Mouse (Mus musculus): ENCODE results near the gene Rasgrp1.

Gene Rasgrp1

DNA sequence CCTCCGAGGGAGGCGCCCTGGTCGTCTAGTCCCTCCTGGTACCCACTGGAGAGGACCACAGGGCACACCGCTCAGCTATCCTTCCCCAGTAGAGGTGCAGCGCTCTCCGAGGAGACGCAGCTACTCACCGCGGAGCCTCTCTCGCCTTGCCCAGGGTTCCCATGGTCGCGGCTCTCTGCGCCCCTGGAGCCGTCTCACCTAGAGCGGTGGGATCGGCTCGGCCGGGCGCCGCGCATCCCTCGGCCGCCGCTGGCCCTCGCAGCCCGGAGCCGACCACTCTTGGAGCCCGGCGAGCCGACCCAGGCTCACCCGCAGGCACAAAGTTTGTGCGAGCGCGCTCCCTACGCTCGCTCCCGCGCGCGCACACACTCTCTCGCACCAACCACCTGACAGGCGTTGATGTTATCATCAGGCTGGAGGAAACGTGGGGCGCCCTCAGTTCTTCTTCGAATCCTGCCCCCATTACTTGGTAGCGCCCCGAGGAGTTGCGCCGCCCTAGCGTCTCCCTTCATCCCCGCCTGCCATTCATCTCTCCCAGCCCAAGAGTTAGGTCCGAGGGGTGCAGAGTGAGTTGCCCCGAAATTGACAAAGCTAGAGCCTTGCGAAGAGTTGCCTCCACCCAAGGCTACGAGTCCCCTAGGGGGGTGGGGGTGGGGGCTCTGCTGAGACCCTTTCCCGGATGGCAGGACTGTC, at the start of gene Rasgrp1:
Gene Rasgrp1, minus strand, starts transcription at position 455 of the 693 bp plus-strand sequence.
- Histone ChIP-seq H3K36me3 (ENCODE audit: insufficient read depth, low read length) (no peaks in the 10 kb centered on the region), H3K4me1 (replicated peaks; ENCODE audit: low read depth, low read length) (peaks cover 29% of the 10 kb centered on the region), H3K9me3 (ENCODE audit: low read length) (no peaks in the 10 kb centered on the region), H3K4me3 (replicated peaks; ENCODE audit: low read length) (peak within 1 kb of the TSS; percentile 88), H3K27me3 (ENCODE audit: insufficient read depth, low read length) (peaks cover 57% of the 10 kb centered on the region)
- TF ChIP-seq NANOG (IDR thresholded peaks at IDR 0.05; ENCODE audit: borderline replicate concordance, low read length), result no peak
- no peak for TF ChIP-seq CTCF (conservative IDR thresholded peaks at IDR 0.05; ENCODE audit: low read length)
- TF ChIP-seq POU5F1 (IDR thresholded peaks at IDR 0.05; ENCODE audit: borderline replicate concordance, low read length), result no peak

DNA sequence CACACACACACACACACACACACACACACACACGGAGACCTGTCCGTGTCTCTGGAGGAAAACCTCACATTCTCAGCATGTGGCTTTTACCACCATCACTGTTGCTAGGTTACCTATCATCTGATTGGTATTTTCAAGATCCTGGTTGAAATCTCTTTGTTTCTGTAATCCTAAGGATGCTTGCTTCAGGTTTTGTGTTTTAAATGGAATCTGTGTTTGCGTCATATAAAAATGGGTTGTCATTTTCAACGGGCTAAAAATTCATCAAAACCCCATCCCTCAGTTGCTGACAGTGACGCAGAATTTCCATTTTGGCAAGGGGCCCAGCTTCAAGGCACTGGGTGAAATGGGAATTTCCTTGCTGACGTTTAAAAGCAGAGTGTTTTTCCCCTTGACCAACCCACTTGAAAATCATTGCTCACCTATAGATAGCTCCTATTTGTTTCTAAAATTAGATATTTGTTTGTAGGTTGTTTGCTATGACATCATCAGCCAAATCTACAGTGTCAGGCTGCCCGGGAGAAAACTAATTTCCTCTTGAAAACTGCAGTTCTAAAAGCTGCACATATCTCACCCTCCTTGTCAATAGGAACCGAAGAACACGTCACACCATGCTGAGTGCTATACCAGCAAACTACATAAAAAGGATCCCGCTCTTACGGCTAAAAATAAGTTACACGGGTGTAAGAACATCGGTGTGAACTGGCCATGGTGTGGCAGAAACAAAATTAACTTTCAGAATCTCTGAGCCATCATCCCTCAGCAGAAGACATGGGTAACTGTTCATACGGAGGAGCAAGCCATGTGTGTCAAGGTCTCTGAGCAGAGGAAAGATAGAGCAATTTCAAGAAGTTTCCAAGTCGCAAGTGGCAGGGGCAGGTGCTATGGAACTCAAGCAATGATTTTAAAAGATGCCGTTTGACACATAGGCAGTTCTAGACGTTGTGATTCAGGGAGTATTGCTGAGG, 47.4 kb upstream of the Rasgrp1 start:
- no peak overlapping the region for H3K4me3 ChIP-seq (replicated peaks; ENCODE audit: low read length)
- no peaks in the 10 kb centered on the region for H3K9me3 ChIP-seq (ENCODE audit: low read length)
- H3K36me3 ChIP-seq (ENCODE audit: insufficient read depth, low read length), result no peaks in the 10 kb centered on the region
- H3K4me1 ChIP-seq (replicated peaks; ENCODE audit: low read depth, low read length), result no peaks in the 10 kb centered on the region
- 0 out of 2 replicates have a peak, but pooled peaks cover 4% of the 10 kb centered on the region for H3K27me3 ChIP-seq (ENCODE audit: insufficient read depth, low read length)
- no peak for TF ChIP-seq NANOG (IDR thresholded peaks at IDR 0.05; ENCODE audit: borderline replicate concordance, low read length)
- TF ChIP-seq CTCF (conservative IDR thresholded peaks at IDR 0.05; ENCODE audit: low read length), result no peak
- TF ChIP-seq POU5F1 (IDR thresholded peaks at IDR 0.05; ENCODE audit: borderline replicate concordance, low read length), result no peak

DNA sequence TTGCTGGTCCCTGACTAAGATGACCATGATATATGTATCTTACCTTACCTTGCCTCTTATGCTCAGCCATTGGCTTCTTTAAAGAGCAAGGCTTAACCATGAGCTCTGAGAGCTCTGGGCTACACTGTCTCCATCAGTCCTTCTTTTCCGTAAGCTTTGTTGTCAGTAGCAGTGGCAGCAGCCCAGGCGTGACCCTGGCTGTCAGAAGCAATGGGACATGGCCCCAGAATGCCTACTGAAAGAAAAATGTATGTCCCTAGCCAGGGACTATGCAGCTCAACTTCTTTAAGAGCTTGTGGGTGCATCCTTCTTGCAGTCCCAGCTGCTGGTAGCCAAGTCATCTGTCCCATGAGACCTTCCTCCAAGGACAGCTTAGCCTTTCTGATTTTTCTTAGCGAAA, 46.7 kb upstream of the Rasgrp1 start:
- no peak overlapping the region for H3K4me3 ChIP-seq (replicated peaks; ENCODE audit: low read length)
- TF ChIP-seq CTCF (conservative IDR thresholded peaks at IDR 0.05; ENCODE audit: low read length) (no peak), NANOG (IDR thresholded peaks at IDR 0.05; ENCODE audit: borderline replicate concordance, low read length) (no peak), POU5F1 (IDR thresholded peaks at IDR 0.05; ENCODE audit: borderline replicate concordance, low read length) (no peak)
- H3K36me3 ChIP-seq (ENCODE audit: insufficient read depth, low read length), result no peaks in the 10 kb centered on the region
- no peaks in the 10 kb centered on the region for H3K4me1 ChIP-seq (replicated peaks; ENCODE audit: low read depth, low read length)
- 0 out of 2 replicates have a peak, but pooled peaks cover 4% of the 10 kb centered on the region for H3K27me3 ChIP-seq (ENCODE audit: insufficient read depth, low read length)
- no peaks in the 10 kb centered on the region for H3K9me3 ChIP-seq (ENCODE audit: low read length)

DNA sequence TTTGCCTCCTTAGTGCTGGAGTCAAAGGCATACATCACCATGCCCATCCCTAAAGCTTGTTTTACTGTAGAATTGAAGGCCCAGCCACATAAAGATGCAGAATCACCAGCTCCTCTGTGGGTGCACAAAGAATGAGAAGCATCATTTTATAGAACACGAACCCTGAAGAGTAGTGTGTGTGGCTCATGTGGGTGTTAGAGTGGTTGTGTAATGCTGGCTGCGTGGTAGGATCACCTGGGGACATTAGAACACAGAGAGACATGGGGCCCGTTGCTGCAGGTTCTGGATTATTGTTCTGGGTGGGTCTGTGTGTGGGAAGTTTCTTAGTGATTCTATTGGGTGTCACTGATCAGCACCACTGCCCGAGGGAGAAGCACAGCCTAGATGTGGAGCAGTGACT, 45.3 kb upstream of the Rasgrp1 start:
- H3K4me1 ChIP-seq (replicated peaks; ENCODE audit: low read depth, low read length), result no peaks in the 10 kb centered on the region
- H3K27me3 ChIP-seq (ENCODE audit: insufficient read depth, low read length), result 0 out of 2 replicates have a peak, but pooled peaks cover 4% of the 10 kb centered on the region
- no peak for TF ChIP-seq NANOG (IDR thresholded peaks at IDR 0.05; ENCODE audit: borderline replicate concordance, low read length)
- no peak for TF ChIP-seq CTCF (conservative IDR thresholded peaks at IDR 0.05; ENCODE audit: low read length)
- no peaks in the 10 kb centered on the region for H3K36me3 ChIP-seq (ENCODE audit: insufficient read depth, low read length)
- no peak overlapping the region for H3K4me3 ChIP-seq (replicated peaks; ENCODE audit: low read length)
- no peaks in the 10 kb centered on the region for H3K9me3 ChIP-seq (ENCODE audit: low read length)

DNA sequence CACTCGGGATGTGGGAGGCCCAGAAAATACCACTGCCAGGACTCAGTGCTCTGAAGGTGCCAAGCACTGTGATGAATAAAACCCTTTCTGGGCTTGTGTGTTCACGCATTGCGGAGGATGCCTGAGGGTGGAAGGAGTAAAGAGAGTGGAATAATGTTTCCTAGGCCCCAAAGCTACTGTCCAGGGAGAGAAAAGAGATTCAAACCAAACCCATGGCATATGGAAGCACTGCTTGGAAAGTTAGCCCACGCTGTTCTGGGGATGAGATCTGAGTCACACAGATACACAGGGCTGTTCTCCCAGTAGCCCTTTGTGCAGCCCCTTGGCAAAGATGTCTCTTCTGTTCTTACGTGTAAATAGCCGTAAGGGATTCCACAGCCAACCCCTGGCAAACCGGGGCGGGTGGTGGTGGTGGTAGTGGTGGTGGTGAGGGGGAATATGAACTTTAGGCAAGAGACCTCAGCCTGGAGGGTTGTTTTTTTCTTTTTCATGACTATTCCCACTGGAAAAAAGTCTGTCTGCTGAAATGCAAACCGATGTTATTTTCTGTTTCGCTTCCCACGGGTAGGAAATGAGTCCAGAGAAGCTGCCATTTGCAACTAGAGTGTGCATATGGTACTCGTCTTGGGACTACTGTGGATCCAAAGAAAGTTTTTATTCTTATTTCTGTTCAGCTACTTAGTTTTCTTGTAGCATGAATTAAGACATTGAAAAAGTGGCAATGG, 44.3 kb upstream of the Rasgrp1 start:
- Histone ChIP-seq H3K4me3 (replicated peaks; ENCODE audit: low read length) (no peak overlapping the region), H3K4me1 (replicated peaks; ENCODE audit: low read depth, low read length) (no peaks in the 10 kb centered on the region), H3K27me3 (ENCODE audit: insufficient read depth, low read length) (0 out of 2 replicates have a peak, but pooled peaks cover 4% of the 10 kb centered on the region), H3K36me3 (ENCODE audit: insufficient read depth, low read length) (no peaks in the 10 kb centered on the region), H3K9me3 (ENCODE audit: low read length) (no peaks in the 10 kb centered on the region)
- TF ChIP-seq NANOG (IDR thresholded peaks at IDR 0.05; ENCODE audit: borderline replicate concordance, low read length) (no peak), POU5F1 (IDR thresholded peaks at IDR 0.05; ENCODE audit: borderline replicate concordance, low read length) (no peak), CTCF (conservative IDR thresholded peaks at IDR 0.05; ENCODE audit: low read length) (no peak)

DNA sequence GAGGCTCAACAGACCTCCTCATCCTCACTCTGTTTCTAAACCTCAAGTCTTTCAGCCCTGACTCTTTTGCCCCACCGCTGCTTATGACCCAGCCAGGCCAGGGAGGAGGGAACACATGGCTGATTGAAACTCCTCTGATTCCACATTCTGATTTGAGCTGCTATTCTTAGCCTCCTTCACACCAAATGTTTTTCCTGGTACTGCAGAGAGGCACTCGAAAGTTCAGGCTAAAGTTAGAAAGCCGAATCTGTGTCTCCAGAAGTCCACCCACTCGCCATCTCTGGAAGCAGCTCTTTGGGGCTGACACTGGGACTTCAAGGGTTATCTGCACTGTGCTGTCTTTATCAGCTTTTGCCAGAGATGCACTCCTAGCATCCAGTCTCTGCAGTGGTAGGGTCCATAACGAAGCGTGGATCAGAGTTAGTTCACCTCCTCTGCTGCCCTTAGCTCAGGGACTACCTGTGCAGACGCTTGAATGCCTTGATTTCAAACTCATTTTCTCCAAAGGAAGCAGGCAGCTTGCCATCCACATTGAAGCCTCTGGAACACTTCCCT, 43.3 kb upstream of the Rasgrp1 start:
- Histone ChIP-seq H3K4me1 (replicated peaks; ENCODE audit: low read depth, low read length) (no peaks in the 10 kb centered on the region), H3K27me3 (ENCODE audit: insufficient read depth, low read length) (0 out of 2 replicates have a peak, but pooled peaks cover 7% of the 10 kb centered on the region), H3K4me3 (replicated peaks; ENCODE audit: low read length) (no peak overlapping the region), H3K36me3 (ENCODE audit: insufficient read depth, low read length) (no peaks in the 10 kb centered on the region), H3K9me3 (ENCODE audit: low read length) (no peaks in the 10 kb centered on the region)
- no peak for TF ChIP-seq CTCF (conservative IDR thresholded peaks at IDR 0.05; ENCODE audit: low read length)
- TF ChIP-seq NANOG (IDR thresholded peaks at IDR 0.05; ENCODE audit: borderline replicate concordance, low read length), result no peak
- no peak for TF ChIP-seq POU5F1 (IDR thresholded peaks at IDR 0.05; ENCODE audit: borderline replicate concordance, low read length)

- Histone ChIP-seq H3K27me3 (ENCODE audit: insufficient read depth, low read length) (0 out of 2 replicates have a peak, but pooled peaks cover 7% of the 10 kb centered on the region), H3K36me3 (ENCODE audit: insufficient read depth, low read length) (no peaks in the 10 kb centered on the region)
These were observed 38.5 kb upstream of the Rasgrp1 start for GRCm38 (mm10) chr2:117381314-117381713.

More at GRCm38 (mm10) chr2:117381314-117381713, 38.5 kb upstream of the Rasgrp1 start:
- TF ChIP-seq CTCF (conservative IDR thresholded peaks at IDR 0.05; ENCODE audit: low read length) (no peak), NANOG (IDR thresholded peaks at IDR 0.05; ENCODE audit: borderline replicate concordance, low read length) (no peak), POU5F1 (IDR thresholded peaks at IDR 0.05; ENCODE audit: borderline replicate concordance, low read length) (no peak)
- H3K4me3 ChIP-seq (replicated peaks; ENCODE audit: low read length), result no peak overlapping the region
- H3K9me3 ChIP-seq (ENCODE audit: low read length), result no peaks in the 10 kb centered on the region; the same call in 1 of the 2 replicates
- no peaks in the 10 kb centered on the region for H3K4me1 ChIP-seq (replicated peaks; ENCODE audit: low read depth, low read length)
